Mouse (Mus musculus) skeletal muscle tissue, adult 2 months (tissue): ENCODE measurements around the gene Hhat.

Experiments
- DNase-seq: peaks from one replicate; pipeline ENCODE4 v3.0.0-alpha.2; 2012; ENCODE audit warnings: low read depth, low spot score

Hhat gene

DNA sequence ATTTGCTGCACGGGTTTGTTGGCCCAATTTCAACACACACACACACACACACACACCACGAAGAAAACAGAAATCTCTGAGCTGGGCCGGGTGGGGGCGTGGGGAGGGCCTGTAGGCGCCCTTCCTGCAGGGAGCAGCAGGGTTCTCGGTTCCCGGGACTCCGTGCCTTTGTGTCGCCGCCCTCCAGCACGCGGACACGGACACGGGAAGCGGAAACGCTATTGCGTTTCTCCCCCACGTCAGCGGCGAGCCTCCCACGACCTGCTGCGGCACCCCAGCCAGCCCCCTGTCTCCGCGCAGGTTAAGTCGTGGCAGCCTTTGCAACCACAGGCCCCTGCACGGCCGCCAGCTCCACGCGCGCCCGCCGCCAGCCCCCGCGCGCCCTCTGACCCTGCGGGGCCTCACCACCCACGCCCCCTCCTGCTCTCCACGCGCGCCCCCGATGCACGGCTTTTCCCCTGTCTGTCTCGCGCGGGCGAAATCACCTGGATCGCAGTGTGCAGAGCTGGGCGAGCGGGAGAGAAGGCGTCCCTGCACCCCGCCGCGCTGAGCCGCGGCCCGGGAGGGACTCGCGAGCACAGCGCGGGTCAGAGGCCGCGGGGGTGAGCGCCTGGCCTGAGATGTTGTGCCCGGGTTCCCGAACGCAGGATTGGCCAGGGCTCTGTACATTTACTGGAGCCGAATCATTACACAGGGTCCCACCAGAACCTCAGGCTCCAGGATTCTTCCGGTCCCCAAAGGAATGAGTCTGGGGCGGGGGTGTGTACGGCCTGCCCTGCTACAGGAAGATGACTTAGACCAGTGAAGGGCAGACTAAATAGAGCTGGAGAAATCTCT, at the start of gene Hhat:
Gene Hhat (minus strand): TSS at position 729 of the 837 bp plus-strand sequence.
- peak; percentile 60 for DNase-seq

- DNase-seq = peak; percentile 24
These were observed 47.3 kb upstream of the Hhat start for GRCm38 (mm10) chr1:192818334-192818733.

- DNase-seq = no peak
These were observed 44.8 kb upstream of the Hhat start for GRCm38 (mm10) chr1:192815789-192816188.

DNA sequence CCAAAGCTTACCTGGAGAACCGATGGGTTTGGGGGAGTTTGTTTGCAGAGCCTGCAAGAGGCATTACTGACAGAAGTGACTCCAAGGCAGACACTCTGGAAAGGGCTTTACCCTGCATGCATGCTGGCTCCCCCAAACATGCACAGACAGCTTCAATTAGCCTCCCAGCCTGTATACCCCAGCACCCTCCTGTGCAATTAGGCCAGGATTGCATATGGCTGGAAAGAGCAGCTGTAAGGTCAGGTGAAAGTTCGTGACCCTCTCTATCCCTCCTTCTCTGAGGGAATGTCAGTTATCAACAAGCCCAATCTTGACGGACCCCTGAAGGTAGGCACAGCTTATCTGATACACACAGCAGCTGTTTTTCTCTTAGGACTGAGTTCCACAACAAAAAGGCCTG, 43.7 kb upstream of the Hhat start:
- DNase-seq = no peak

GRCm38 (mm10) chr1:192812758-192813157, 41.7 kb upstream of the Hhat start:
- DNase-seq = no peak

GRCm38 (mm10) chr1:192812290-192812689, 41.3 kb upstream of the Hhat start:
- DNase-seq = no peak

- peak; percentile 75 for DNase-seq
These were observed 35.4 kb upstream of the Hhat start for GRCm38 (mm10) chr1:192806168-192807157.

GRCm38 (mm10) chr1:192800338-192800737, 29.3 kb upstream of the Hhat start:
- DNase-seq = no peak

- peak; percentile 71 for DNase-seq
These were observed 28.4 kb upstream of the Hhat start for GRCm38 (mm10) chr1:192799165-192799991.

DNA sequence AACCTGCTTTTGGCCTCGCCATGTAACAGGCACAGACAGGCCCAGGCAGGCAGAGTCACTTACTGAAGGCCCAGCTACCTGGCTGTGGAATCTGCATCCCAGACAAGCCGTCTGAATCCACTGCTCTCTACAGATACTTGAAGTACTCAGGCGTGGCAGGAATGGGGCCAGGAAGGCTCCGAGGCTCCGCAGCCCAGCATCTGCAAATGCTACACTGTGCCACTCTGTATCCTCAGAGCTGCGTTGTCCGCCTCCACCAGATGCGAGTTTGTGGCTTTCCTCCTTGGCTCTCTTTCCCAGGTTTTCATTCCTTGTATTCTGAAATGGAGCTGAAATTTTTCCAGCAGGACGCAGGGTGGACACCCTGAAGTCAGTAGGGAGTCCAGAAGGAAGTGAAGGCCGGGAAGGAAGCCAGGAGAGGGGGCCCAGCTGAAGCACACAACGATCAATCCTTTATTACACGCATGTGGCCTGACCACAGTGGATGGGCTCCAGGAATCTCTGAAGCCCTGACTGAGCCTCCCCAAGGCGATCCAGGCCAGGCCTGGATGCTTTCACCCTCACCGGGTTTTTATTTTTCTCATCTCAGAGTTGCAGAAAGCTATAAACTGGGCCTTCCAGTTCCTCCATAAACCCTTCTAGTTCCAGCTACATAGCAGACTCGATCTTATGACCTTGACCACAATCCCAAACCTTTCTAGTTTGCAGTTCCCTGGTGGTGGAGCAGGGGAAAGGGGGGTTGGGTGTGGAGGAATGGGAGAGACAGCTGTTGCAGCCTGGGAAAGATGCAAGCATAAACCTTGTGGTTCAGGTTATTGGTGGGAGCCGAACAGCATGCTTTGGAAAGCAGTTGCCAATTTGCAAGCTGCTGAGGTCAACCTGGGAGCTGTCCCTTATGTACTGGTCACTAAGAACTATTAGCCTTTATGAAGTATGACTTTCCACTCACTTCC, 27.5 kb upstream of the Hhat start:
- DNase-seq = peak; percentile 89

DNA sequence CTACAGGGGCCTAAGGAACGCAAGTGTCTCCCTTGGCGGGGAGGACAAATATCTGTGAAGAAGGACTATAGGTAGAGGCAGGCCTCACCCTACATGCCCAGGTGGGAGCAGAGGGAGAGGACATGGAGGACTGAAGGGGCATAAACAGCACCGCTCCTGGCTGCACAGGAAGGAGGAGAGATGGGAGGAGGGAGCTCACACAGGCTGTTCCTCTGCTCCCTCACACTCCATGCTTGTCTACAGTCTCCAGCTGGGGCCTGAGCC, 25.9 kb upstream of the Hhat start:
- DNase-seq = no peak

DNA sequence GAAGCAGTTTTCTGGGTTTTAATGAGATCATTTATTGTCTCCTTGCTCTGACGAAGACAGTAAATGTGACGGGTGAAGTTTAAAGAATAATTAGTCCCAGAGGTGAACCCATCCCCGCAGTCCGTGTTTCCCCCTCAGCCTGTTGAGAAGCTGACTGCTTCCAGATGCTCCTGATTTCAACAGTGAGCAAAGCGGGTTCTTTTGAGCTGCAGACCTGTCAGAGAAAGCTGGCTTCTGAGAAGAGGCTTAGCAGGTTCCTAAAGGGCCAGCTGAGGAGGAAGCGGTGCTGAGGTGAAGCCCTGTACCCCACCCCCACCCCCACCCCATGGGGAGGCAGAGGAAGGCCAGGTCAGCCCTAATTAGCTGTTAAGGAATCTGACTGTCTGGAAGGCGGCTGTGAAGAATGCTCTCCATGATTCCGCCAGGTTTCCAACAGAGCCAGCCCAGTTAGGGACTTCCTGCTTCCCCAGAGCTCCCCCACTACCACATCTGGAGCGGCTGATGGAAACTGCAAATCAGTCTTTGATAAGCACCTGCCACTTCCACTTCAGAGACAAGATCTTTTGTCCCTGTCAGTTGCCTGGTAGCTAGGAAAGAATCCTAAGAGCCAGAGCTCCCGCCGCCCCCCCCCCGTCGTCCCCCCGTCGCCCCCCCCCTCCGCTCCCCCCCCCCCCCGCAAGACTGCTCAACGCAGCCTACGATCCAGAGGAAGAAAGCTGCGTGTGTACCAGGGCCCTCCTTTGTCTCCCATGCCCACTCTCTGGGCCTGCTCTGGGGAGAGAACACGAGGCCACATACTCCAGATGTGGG, 25.4 kb upstream of the Hhat start:
- no peak for DNase-seq

- DNase-seq = no peak
These were observed 24.1 kb upstream of the Hhat start for GRCm38 (mm10) chr1:192794957-192795745.

DNA sequence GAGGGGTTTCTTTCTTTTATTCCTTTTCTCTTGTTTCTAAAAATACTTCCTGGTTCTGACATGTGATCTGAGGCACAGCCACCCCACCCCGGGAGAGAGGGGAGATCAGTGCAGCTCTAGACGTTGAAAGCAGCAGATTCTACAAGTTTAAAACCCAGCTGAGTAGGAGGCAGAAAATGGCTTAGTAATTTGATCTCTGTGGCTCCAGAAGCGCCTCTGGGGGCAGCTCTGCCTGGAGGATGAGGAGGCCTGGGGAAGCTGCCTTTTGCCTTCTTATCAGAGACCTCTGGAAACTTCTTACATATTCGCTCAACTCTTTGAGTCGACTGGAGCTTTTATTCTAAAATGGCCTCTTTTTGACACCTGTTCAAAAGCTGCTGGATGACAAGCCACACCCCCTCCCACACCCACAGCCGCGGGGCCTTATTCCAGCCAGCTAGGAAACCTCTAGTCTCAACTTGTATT, 20.9 kb upstream of the Hhat start:
- no peak for DNase-seq

DNA sequence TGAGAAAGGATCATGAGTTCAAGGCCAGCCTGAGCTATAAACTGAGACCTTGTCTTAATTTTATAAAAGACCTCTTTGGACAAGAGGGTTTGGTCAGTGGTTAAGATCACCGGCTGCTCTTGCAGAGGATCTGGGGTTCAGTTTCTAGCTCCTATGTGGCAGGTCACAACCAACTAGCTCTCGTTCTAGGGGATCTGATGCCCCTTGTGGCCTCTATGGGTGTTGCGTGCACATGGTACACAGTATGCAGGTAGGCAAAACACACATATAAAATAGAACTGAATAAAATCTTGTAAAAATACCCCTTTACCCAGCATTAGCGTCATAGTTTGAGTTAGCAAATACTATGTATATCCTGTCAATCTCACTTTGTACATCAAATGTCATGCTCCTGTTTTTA, 19.4 kb upstream of the Hhat start:
- no peak for DNase-seq

DNA sequence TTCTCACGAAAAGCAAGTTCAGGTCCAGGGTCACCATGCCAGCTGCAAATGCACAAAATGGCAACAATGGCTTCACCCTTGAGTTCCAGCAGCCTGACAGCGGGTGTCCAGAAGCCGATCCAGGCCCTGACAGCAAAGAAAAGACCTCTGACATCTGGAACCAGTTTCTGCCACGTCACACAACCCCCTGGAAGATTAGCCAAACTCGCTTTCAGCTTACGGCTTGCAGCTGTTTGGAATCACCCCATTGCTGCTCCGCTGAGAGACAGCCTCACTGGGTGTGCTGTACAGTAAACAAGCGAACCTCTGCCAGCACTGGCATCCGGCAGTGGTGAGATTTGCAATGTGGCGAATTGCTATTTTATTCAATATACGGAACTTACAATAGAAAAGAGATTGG, 18.8 kb upstream of the Hhat start:
- peak; percentile 80 for DNase-seq

- DNase-seq = peak; percentile 96
These were observed 18.1 kb upstream of the Hhat start for GRCm38 (mm10) chr1:192789111-192789522.

- no peak for DNase-seq
These were observed 15.2 kb upstream of the Hhat start for GRCm38 (mm10) chr1:192786194-192786593.
